Mouse (Mus musculus): ENCODE data around the gene Gpc5.
A peak's percentile ranks its signal among the peaks of the same experiment; 100 is the strongest.

Gpc5 gene

GRCm38 (mm10) chr14:115365320-115365935 lies 273.4 kb downstream of the Gpc5 start:
- no peak for DNase-seq (ENCODE audit: low read depth, low spot score)

- DNase-seq (ENCODE audit: low read depth, low spot score): no peak
Observed at GRCm38 (mm10) chr14:115369611-115370167, 277.7 kb downstream of the Gpc5 start.

GRCm38 (mm10) chr14:115371131-115371530 lies 279.1 kb downstream of the Gpc5 start:
- DNase-seq (ENCODE audit: low read depth, low spot score): no peak

GRCm38 (mm10) chr14:115391831-115392230 lies 299.8 kb downstream of the Gpc5 start:
- no peak for DNase-seq (ENCODE audit: low read depth, low spot score)

- DNase-seq (ENCODE audit: low read depth, low spot score): no peak
Observed at GRCm38 (mm10) chr14:115392894-115393524, 301.0 kb downstream of the Gpc5 start.

- DNase-seq (ENCODE audit: low read depth, low spot score): no peak
Observed at GRCm38 (mm10) chr14:115406596-115406995, 314.6 kb downstream of the Gpc5 start.

GRCm38 (mm10) chr14:115407309-115407930 lies 315.4 kb downstream of the Gpc5 start:
- DNase-seq (ENCODE audit: low read depth, low spot score): no peak

- DNase-seq (ENCODE audit: low read depth, low spot score): no peak
Observed at GRCm38 (mm10) chr14:115410881-115411280, 318.9 kb downstream of the Gpc5 start.

GRCm38 (mm10) chr14:115411513-115412174 lies 319.6 kb downstream of the Gpc5 start:
- DNase-seq (ENCODE audit: low read depth, low spot score): no peak

GRCm38 (mm10) chr14:115412821-115413220 lies 320.8 kb downstream of the Gpc5 start:
- no peak for DNase-seq (ENCODE audit: low read depth, low spot score)

GRCm38 (mm10) chr14:115413429-115413828 lies 321.4 kb downstream of the Gpc5 start:
- DNase-seq (ENCODE audit: low read depth, low spot score): no peak

GRCm38 (mm10) chr14:115414545-115414944 lies 322.5 kb downstream of the Gpc5 start:
- no peak for DNase-seq (ENCODE audit: low read depth, low spot score)

GRCm38 (mm10) chr14:115431967-115432366 lies 340.0 kb downstream of the Gpc5 start:
- DNase-seq (ENCODE audit: low read depth, low spot score): no peak

- no peak for DNase-seq (ENCODE audit: low read depth, low spot score)
Observed at GRCm38 (mm10) chr14:115432368-115432767, 340.4 kb downstream of the Gpc5 start.

GRCm38 (mm10) chr14:115436617-115437016 lies 344.6 kb downstream of the Gpc5 start:
- no peak for DNase-seq (ENCODE audit: low read depth, low spot score)

GRCm38 (mm10) chr14:115444789-115445770 lies 353.1 kb downstream of the Gpc5 start:
- DNase-seq (ENCODE audit: low read depth, low spot score): no peak

GRCm38 (mm10) chr14:115450938-115451337 lies 358.9 kb downstream of the Gpc5 start:
- no peak for DNase-seq (ENCODE audit: low read depth, low spot score)

GRCm38 (mm10) chr14:115467960-115468359 lies 375.9 kb downstream of the Gpc5 start:
- DNase-seq (ENCODE audit: low read depth, low spot score): no peak

- peak; percentile 40 for DNase-seq (ENCODE audit: low read depth, low spot score)
Observed at GRCm38 (mm10) chr14:115475234-115475633, 383.2 kb downstream of the Gpc5 start.

- no peak for DNase-seq (ENCODE audit: low read depth, low spot score)
Observed at GRCm38 (mm10) chr14:115477360-115477759, 385.3 kb downstream of the Gpc5 start.

GRCm38 (mm10) chr14:115485090-115485489 lies 393.1 kb downstream of the Gpc5 start:
- DNase-seq (ENCODE audit: low read depth, low spot score): no peak
